Mouse (Mus musculus): ENCODE measurements around the gene Grik3. TPM values are rescaled to one million over a fixed set of nuclear protein-coding genes. Genes with fewer than 3 reads are reported as not detected.

Grik3 gene
- polyA plus RNA-seq, 1 experiment from 2014 or later = 0.16 TPM

GRCm38 (mm10) chr4:125497471-125497870, 7.0 kb downstream of the Grik3 start:
- no peak for ATAC-seq (replicated peaks; ENCODE audit: insufficient number of reproducible peaks, low FRiP score, low TSS enrichment)
- 39% methylated on average over 7 of the region's 7 CpGs for WGBS (ENCODE audit: insufficient replicate concordance)
- no peaks in the 10 kb centered on the region for H3K9me3 ChIP-seq (replicated peaks; ENCODE audit: control insufficient read depth, low read length)

GRCm38 (mm10) chr4:125498866-125499265, 8.4 kb downstream of the Grik3 start:
- Histone ChIP-seq H3K36me3 (ENCODE audit: control insufficient read depth, insufficient read depth, low read length) (no peaks in the 10 kb centered on the region), H3K4me1 (ENCODE audit: control insufficient read depth, insufficient read depth, low read length) (0 out of 2 replicates have a peak, but pooled peaks cover 2% of the 10 kb centered on the region), H3K27me3 (ENCODE audit: control insufficient read depth, insufficient read depth, low read length) (peaks cover 46% of the 10 kb centered on the region), H3K4me3 (ENCODE audit: low read depth, low read length) (no peak overlapping the region), H3K4me2 (no peak overlapping the region), H3K9ac (ENCODE audit: low read depth, low read length) (no peak overlapping the region), H3K9me3 (replicated peaks; ENCODE audit: control insufficient read depth, low read length) (no peaks in the 10 kb centered on the region), H3K27ac (ENCODE audit: low read depth, low read length) (no peak overlapping the region)
- no peak for ATAC-seq (replicated peaks; ENCODE audit: insufficient number of reproducible peaks, low FRiP score, low TSS enrichment)
- WGBS (ENCODE audit: insufficient replicate concordance) = 13% methylated on average over 6 of the region's 6 CpGs

More at GRCm38 (mm10) chr4:125497471-125497870, 7.0 kb downstream of the Grik3 start:
- Histone ChIP-seq H3K9ac (ENCODE audit: low read depth, low read length) (no peak overlapping the region), H3K27me3 (ENCODE audit: control insufficient read depth, insufficient read depth, low read length) (peaks cover 60% of the 10 kb centered on the region), H3K4me2 (no peak overlapping the region), H3K4me3 (ENCODE audit: low read depth, low read length) (no peak overlapping the region), H3K36me3 (ENCODE audit: control insufficient read depth, insufficient read depth, low read length) (no peaks in the 10 kb centered on the region), H3K27ac (ENCODE audit: low read depth, low read length) (no peak overlapping the region), H3K4me1 (ENCODE audit: control insufficient read depth, insufficient read depth, low read length) (0 out of 2 replicates have a peak, but pooled peaks cover 2% of the 10 kb centered on the region)

- no peaks in the 10 kb centered on the region for H3K36me3 ChIP-seq (ENCODE audit: control insufficient read depth, insufficient read depth, low read length)
- 47% methylated on average over 8 of the region's 8 CpGs for WGBS (ENCODE audit: insufficient replicate concordance)
- no peak overlapping the region for H3K4me2 ChIP-seq
- H3K27me3 ChIP-seq (ENCODE audit: control insufficient read depth, insufficient read depth, low read length) = peaks cover 15% of the 10 kb centered on the region
- no peak overlapping the region for H3K4me3 ChIP-seq (ENCODE audit: low read depth, low read length)
- H3K9ac ChIP-seq (ENCODE audit: low read depth, low read length) = no peak overlapping the region
- H3K27ac ChIP-seq (ENCODE audit: low read depth, low read length) = no peak overlapping the region
- H3K4me1 ChIP-seq (ENCODE audit: control insufficient read depth, insufficient read depth, low read length) = no peaks in the 10 kb centered on the region
- no peaks in the 10 kb centered on the region for H3K9me3 ChIP-seq (replicated peaks; ENCODE audit: control insufficient read depth, low read length)
- no peak for ATAC-seq (replicated peaks; ENCODE audit: insufficient number of reproducible peaks, low FRiP score, low TSS enrichment)
Observed at GRCm38 (mm10) chr4:125502861-125503260, 12.4 kb downstream of the Grik3 start.

- 70% methylated on average over 6 of the region's 6 CpGs for WGBS (ENCODE audit: insufficient replicate concordance)
- H3K9ac ChIP-seq (ENCODE audit: low read depth, low read length) = no peak overlapping the region
- no peak overlapping the region for H3K4me2 ChIP-seq
Observed at GRCm38 (mm10) chr4:125512434-125512833, 21.9 kb downstream of the Grik3 start.

GRCm38 (mm10) chr4:125515646-125516045, 25.1 kb downstream of the Grik3 start:
- Histone ChIP-seq H3K9me3 (replicated peaks; ENCODE audit: control insufficient read depth, low read length) (no peaks in the 10 kb centered on the region), H3K27ac (ENCODE audit: low read depth, low read length) (no peak overlapping the region), H3K4me3 (ENCODE audit: low read depth, low read length) (no peak overlapping the region), H3K27me3 (ENCODE audit: control insufficient read depth, insufficient read depth, low read length) (peaks cover 3% of the 10 kb centered on the region; the same call in 1 of the 2 replicates), H3K9ac (ENCODE audit: low read depth, low read length) (no peak overlapping the region), H3K36me3 (ENCODE audit: control insufficient read depth, insufficient read depth, low read length) (no peaks in the 10 kb centered on the region), H3K4me1 (ENCODE audit: control insufficient read depth, insufficient read depth, low read length) (no peaks in the 10 kb centered on the region), H3K4me2 (no peak overlapping the region)
- ATAC-seq (replicated peaks; ENCODE audit: insufficient number of reproducible peaks, low FRiP score, low TSS enrichment) = no peak
- 60% methylated on average over 13 of the region's 13 CpGs for WGBS (ENCODE audit: insufficient replicate concordance)

More at GRCm38 (mm10) chr4:125512434-125512833, 21.9 kb downstream of the Grik3 start:
- no peak for ATAC-seq (replicated peaks; ENCODE audit: insufficient number of reproducible peaks, low FRiP score, low TSS enrichment)
- Histone ChIP-seq H3K4me3 (ENCODE audit: low read depth, low read length) (no peak overlapping the region), H3K36me3 (ENCODE audit: control insufficient read depth, insufficient read depth, low read length) (no peaks in the 10 kb centered on the region), H3K9me3 (replicated peaks; ENCODE audit: control insufficient read depth, low read length) (no peaks in the 10 kb centered on the region), H3K27ac (ENCODE audit: low read depth, low read length) (no peak overlapping the region), H3K27me3 (ENCODE audit: control insufficient read depth, insufficient read depth, low read length) (peaks cover 3% of the 10 kb centered on the region; the same call in 1 of the 2 replicates), H3K4me1 (ENCODE audit: control insufficient read depth, insufficient read depth, low read length) (no peaks in the 10 kb centered on the region)

- H3K4me2 ChIP-seq = no peak overlapping the region
- 64% methylated on average over 6 of the region's 6 CpGs for WGBS (ENCODE audit: insufficient replicate concordance)
- no peaks in the 10 kb centered on the region for H3K4me1 ChIP-seq (ENCODE audit: control insufficient read depth, insufficient read depth, low read length)
- no peak overlapping the region for H3K9ac ChIP-seq (ENCODE audit: low read depth, low read length)
- H3K27ac ChIP-seq (ENCODE audit: low read depth, low read length) = no peak overlapping the region
- no peak overlapping the region for H3K4me3 ChIP-seq (ENCODE audit: low read depth, low read length)
- H3K36me3 ChIP-seq (ENCODE audit: control insufficient read depth, insufficient read depth, low read length) = no peaks in the 10 kb centered on the region
- no peaks in the 10 kb centered on the region for H3K9me3 ChIP-seq (replicated peaks; ENCODE audit: control insufficient read depth, low read length)
- ATAC-seq (replicated peaks; ENCODE audit: insufficient number of reproducible peaks, low FRiP score, low TSS enrichment) = no peak
- peaks cover 3% of the 10 kb centered on the region; the same call in 1 of the 2 replicates for H3K27me3 ChIP-seq (ENCODE audit: control insufficient read depth, insufficient read depth, low read length)
Observed at GRCm38 (mm10) chr4:125516612-125517011, 26.1 kb downstream of the Grik3 start.

GRCm38 (mm10) chr4:125518861-125519260, 28.4 kb downstream of the Grik3 start:
- H3K27ac ChIP-seq (ENCODE audit: low read depth, low read length) = no peak overlapping the region
- ATAC-seq (replicated peaks; ENCODE audit: insufficient number of reproducible peaks, low FRiP score, low TSS enrichment) = no peak
- H3K27me3 ChIP-seq (ENCODE audit: control insufficient read depth, insufficient read depth, low read length) = no peaks in the 10 kb centered on the region; the same call in 1 of the 2 replicates
- no peak overlapping the region for H3K4me3 ChIP-seq (ENCODE audit: low read depth, low read length)
- 78% methylated on average over 5 of the region's 5 CpGs for WGBS (ENCODE audit: insufficient replicate concordance)
- no peak overlapping the region for H3K4me2 ChIP-seq
- no peaks in the 10 kb centered on the region for H3K9me3 ChIP-seq (replicated peaks; ENCODE audit: control insufficient read depth, low read length)
- H3K36me3 ChIP-seq (ENCODE audit: control insufficient read depth, insufficient read depth, low read length) = no peaks in the 10 kb centered on the region
- H3K4me1 ChIP-seq (ENCODE audit: control insufficient read depth, insufficient read depth, low read length) = no peaks in the 10 kb centered on the region
- H3K9ac ChIP-seq (ENCODE audit: low read depth, low read length) = no peak overlapping the region

- H3K9me3 ChIP-seq (replicated peaks; ENCODE audit: control insufficient read depth, low read length) = no peaks in the 10 kb centered on the region
- WGBS (ENCODE audit: insufficient replicate concordance) = 59% methylated on average over 7 of the region's 7 CpGs
- H3K9ac ChIP-seq (ENCODE audit: low read depth, low read length) = no peak overlapping the region
- H3K4me1 ChIP-seq (ENCODE audit: control insufficient read depth, insufficient read depth, low read length) = no peaks in the 10 kb centered on the region
- no peak for ATAC-seq (replicated peaks; ENCODE audit: insufficient number of reproducible peaks, low FRiP score, low TSS enrichment)
- H3K4me3 ChIP-seq (ENCODE audit: low read depth, low read length) = no peak overlapping the region
- no peak overlapping the region for H3K4me2 ChIP-seq
- H3K36me3 ChIP-seq (ENCODE audit: control insufficient read depth, insufficient read depth, low read length) = no peaks in the 10 kb centered on the region
- no peaks in the 10 kb centered on the region for H3K27me3 ChIP-seq (ENCODE audit: control insufficient read depth, insufficient read depth, low read length)
- no peak overlapping the region for H3K27ac ChIP-seq (ENCODE audit: low read depth, low read length)
Observed at GRCm38 (mm10) chr4:125522931-125523330, 32.4 kb downstream of the Grik3 start.

GRCm38 (mm10) chr4:125525266-125525665, 34.8 kb downstream of the Grik3 start:
- no peak for ATAC-seq (replicated peaks; ENCODE audit: insufficient number of reproducible peaks, low FRiP score, low TSS enrichment)
- H3K27me3 ChIP-seq (ENCODE audit: control insufficient read depth, insufficient read depth, low read length) = no peaks in the 10 kb centered on the region
- H3K4me1 ChIP-seq (ENCODE audit: control insufficient read depth, insufficient read depth, low read length) = no peaks in the 10 kb centered on the region
- no peak overlapping the region for H3K27ac ChIP-seq (ENCODE audit: low read depth, low read length)
- no peak overlapping the region for H3K9ac ChIP-seq (ENCODE audit: low read depth, low read length)
- no peak overlapping the region for H3K4me2 ChIP-seq
- WGBS (ENCODE audit: insufficient replicate concordance) = 81% methylated on average over 4 of the region's 4 CpGs
- no peaks in the 10 kb centered on the region for H3K9me3 ChIP-seq (replicated peaks; ENCODE audit: control insufficient read depth, low read length)
- no peak overlapping the region for H3K4me3 ChIP-seq (ENCODE audit: low read depth, low read length)
- H3K36me3 ChIP-seq (ENCODE audit: control insufficient read depth, insufficient read depth, low read length) = no peaks in the 10 kb centered on the region
